Mouse (Mus musculus) MEL (cell line): ENCODE measurements around the gene Poc1b. TPM values are rescaled to one million over a fixed set of nuclear protein-coding genes. Genes with fewer than 3 reads are reported as not detected.
A peak's percentile ranks its signal among the peaks of the same experiment; 100 is the strongest.

Experiments
- DNase-seq: peaks from one replicate; pipeline ENCODE4 v3.0.0; 2011; ENCODE audit warnings: low read depth, low spot score
- H3K27ac ChIP-seq: 2 replicates; pipeline ENCODE4 v1.5.1; 2012; ENCODE audit warnings: low read depth, mild to moderate bottlenecking, control low read depth, low read length, moderate library complexity; ENCODE audit not compliant: control insufficient read depth
- H3K27me3 ChIP-seq, 2 experiments: fragments of 150-350 bp in 1 of 2; sonication (generic) in 1 of 2; 2 replicates each; pipeline ENCODE4 v1.6.1; 2012; ENCODE audit warnings: low read length in 2 of 2, mild to moderate bottlenecking in 2 of 2, improper control_type of control experiment in 1 of 2, moderate library complexity in 1 of 2; ENCODE audit not compliant: insufficient read depth in 2 of 2, control insufficient read depth in 1 of 2
- H3K36me3 ChIP-seq, 2 experiments: 2 replicates each; pipeline ENCODE4 v1.6.1; 2012 to 2014; ENCODE audit warnings: low read length in 2 of 2, improper control_type of control experiment in 1 of 2, inconsistent platforms in 1 of 2, mild to moderate bottlenecking in 1 of 2; ENCODE audit not compliant: insufficient read depth in 2 of 2, control insufficient read depth in 1 of 2
- H3K4me1 ChIP-seq, 2 experiments: fragments of 150-350 bp in 1 of 2; sonication (generic) in 1 of 2; 2 replicates each; pipeline ENCODE4 v1.6.1; 2012; ENCODE audit warnings: low read length in 2 of 2, improper control_type of control experiment in 1 of 2, mild to moderate bottlenecking in 1 of 2; ENCODE audit not compliant: insufficient read depth in 2 of 2, control insufficient read depth in 1 of 2
- H3K4me3 ChIP-seq, 2 experiments: fragments of 150-350 bp in 1 of 2; sonication (generic) in 1 of 2; 2 replicates each; pipeline ENCODE4 v1.5.1; 2012; ENCODE audit warnings: low read depth in 2 of 2, low read length in 2 of 2, mild to moderate bottlenecking in 2 of 2, moderate library complexity in 2 of 2, control low read depth in 1 of 2, improper control_type of control experiment in 1 of 2; ENCODE audit not compliant: control insufficient read depth in 1 of 2, insufficient read depth in 1 of 2
- H3K79me2 ChIP-seq: 2 replicates; pipeline ENCODE4 v1.6.1; 2012; ENCODE audit warnings: mild to moderate bottlenecking, low read length, moderate library complexity; ENCODE audit not compliant: control insufficient read depth, poor library complexity, insufficient read depth
- H3K9ac ChIP-seq: 2 replicates; pipeline ENCODE4 v1.6.1; 2012; ENCODE audit warnings: low read depth, mild to moderate bottlenecking, control low read depth, low read length, moderate library complexity; ENCODE audit not compliant: control insufficient read depth, poor library complexity, severe bottlenecking
- H3K9me3 ChIP-seq: fragments of 150-350 bp; sonication (generic); replicated peaks from 2 replicates; pipeline ENCODE4 v1.6.1; 2012; ENCODE audit warnings: mild to moderate bottlenecking, low read length, improper control_type of control experiment, moderate library complexity; ENCODE audit not compliant: insufficient read depth
- CHD1 ChIP-seq: IDR thresholded peaks from 2 replicates; pipeline ENCODE4 v1.6.1; 2012; ENCODE audit warnings: low read depth, mild to moderate bottlenecking, inconsistent platforms, low read length, improper control_type of control experiment
- CHD2 ChIP-seq: IDR thresholded peaks from 2 replicates; pipeline ENCODE4 v1.6.1; 2011; ENCODE audit warnings: low read length, improper control_type of control experiment
- E2F4 ChIP-seq: IDR thresholded peaks from 2 replicates; pipeline ENCODE4 v1.6.1; 2011; ENCODE audit warnings: low read depth, low read length, improper control_type of control experiment, borderline replicate concordance
- EP300 ChIP-seq, 2 experiments: IDR thresholded peaks; 2 replicates each; pipeline ENCODE4 v1.6.1; 2011; ENCODE audit warnings: improper control_type of control experiment in 2 of 2, low read length in 2 of 2, low read depth in 1 of 2, mild to moderate bottlenecking in 1 of 2
- ETS1 ChIP-seq: IDR thresholded peaks from 2 replicates; pipeline ENCODE4 v1.6.1; 2012; ENCODE audit warnings: low read depth, mild to moderate bottlenecking, inconsistent platforms, low read length, improper control_type of control experiment, moderate library complexity
- MEF2A ChIP-seq: IDR thresholded peaks from 2 replicates; pipeline ENCODE4 v1.6.1; 2014; ENCODE audit warnings: low read depth, mild to moderate bottlenecking, inconsistent platforms, low read length, improper control_type of control experiment; ENCODE audit not compliant: poor library complexity, insufficient replicate concordance, severe bottlenecking; ENCODE audit errors: extremely low read depth
- POLR2AphosphoS5 ChIP-seq: IDR thresholded peaks from 2 replicates; pipeline ENCODE4 v1.6.1; 2012; ENCODE audit warnings: low read depth, borderline replicate concordance, mild to moderate bottlenecking, inconsistent platforms, low read length, moderate library complexity, mixed read lengths
- RAD21 ChIP-seq: IDR thresholded peaks from 2 replicates; pipeline ENCODE4 v1.6.1; 2011; ENCODE audit warnings: mild to moderate bottlenecking, low read depth, low read length, improper control_type of control experiment
- SIN3A ChIP-seq: IDR thresholded peaks from 2 replicates; pipeline ENCODE4 v1.6.1; 2012; ENCODE audit warnings: low read length, improper control_type of control experiment, inconsistent platforms
- TAL1 ChIP-seq: IDR thresholded peaks from 2 replicates; pipeline ENCODE4 v1.6.1; 2012; ENCODE audit warnings: mild to moderate bottlenecking, inconsistent platforms, low read length, moderate library complexity, mixed read lengths
- TBP ChIP-seq: IDR thresholded peaks from 2 replicates; pipeline ENCODE4 v1.8.0; 2011; ENCODE audit warnings: low read depth, low read length, improper control_type of control experiment
- ZNF384 ChIP-seq: IDR thresholded peaks from 2 replicates; pipeline ENCODE4 v1.6.1; 2012; ENCODE audit warnings: low read depth, mild to moderate bottlenecking, inconsistent platforms, low read length, improper control_type of control experiment
- polyA plus RNA-seq, 2 experiments: library from polyadenylated mRNA; stranded (reverse) in 1 of 2; unstranded in 1 of 2; fragments of >175 nt in 1 of 2; fragments of >200 nt in 1 of 2; gene quantifications; 2 replicates each; pipeline versions ENCODE4 v1.2.1 to v1.2.4; 2012; ENCODE audit warnings: low replicate concordance in 2 of 2, low read depth in 1 of 2; ENCODE audit not compliant: insufficient read length in 2 of 2, insufficient read depth in 1 of 2, missing spikeins in 1 of 2
- total RNA-seq: library from RNA; depleted of rRNA; stranded (reverse); fragments of 300-350 nt; gene quantifications from 2 replicates; pipeline ENCODE4 v1.2.3, GENCODE M21; 2012

The Poc1b gene
- total and polyA plus RNA-seq, 3 experiments = 3.3 to 15.3 TPM; not detected in 1

DNA sequence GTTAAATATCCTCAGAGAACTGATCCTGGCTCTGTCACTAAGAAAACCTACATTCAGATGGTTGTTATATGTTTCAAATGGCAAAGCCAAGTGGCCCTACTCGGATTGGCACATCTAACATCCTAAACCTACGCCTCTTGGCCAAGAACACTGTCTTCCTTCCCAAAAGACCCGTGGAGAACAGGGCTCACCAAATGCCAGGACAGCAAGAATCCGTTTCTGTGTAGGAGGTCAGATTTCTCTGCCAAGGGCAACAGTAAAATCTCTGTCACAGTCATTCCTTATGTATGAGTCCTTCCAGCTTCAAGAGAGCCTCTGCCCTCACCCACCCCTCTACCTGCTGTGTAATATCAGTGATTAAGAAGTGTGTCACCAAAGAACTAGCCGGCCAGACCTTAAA lies 44.3 kb upstream of the Poc1b start:
- Histone ChIP-seq H3K36me3 (no peaks in the 10 kb centered on the region), H3K9me3 (no peaks in the 10 kb centered on the region), H3K4me1 (no peaks in the 10 kb centered on the region), H3K9ac (no peak overlapping the region), H3K79me2 (no peaks in the 10 kb centered on the region), H3K27ac (no peak overlapping the region), H3K27me3 (no peaks in the 10 kb centered on the region), H3K4me3 (no peak overlapping the region)
- no peak for DNase-seq
- TF ChIP-seq EP300 (IDR thresholded peaks at IDR 0.05; ENCODE audit: low read depth in 1 of 2, low read length in 2 of 2) (no peak), SIN3A (no peak), MEF2A (no peak), TAL1 (no peak), ETS1 (no peak), CHD1 (no peak)
- TF ChIP-seq, all 39 proteins: peak for 0

DNA sequence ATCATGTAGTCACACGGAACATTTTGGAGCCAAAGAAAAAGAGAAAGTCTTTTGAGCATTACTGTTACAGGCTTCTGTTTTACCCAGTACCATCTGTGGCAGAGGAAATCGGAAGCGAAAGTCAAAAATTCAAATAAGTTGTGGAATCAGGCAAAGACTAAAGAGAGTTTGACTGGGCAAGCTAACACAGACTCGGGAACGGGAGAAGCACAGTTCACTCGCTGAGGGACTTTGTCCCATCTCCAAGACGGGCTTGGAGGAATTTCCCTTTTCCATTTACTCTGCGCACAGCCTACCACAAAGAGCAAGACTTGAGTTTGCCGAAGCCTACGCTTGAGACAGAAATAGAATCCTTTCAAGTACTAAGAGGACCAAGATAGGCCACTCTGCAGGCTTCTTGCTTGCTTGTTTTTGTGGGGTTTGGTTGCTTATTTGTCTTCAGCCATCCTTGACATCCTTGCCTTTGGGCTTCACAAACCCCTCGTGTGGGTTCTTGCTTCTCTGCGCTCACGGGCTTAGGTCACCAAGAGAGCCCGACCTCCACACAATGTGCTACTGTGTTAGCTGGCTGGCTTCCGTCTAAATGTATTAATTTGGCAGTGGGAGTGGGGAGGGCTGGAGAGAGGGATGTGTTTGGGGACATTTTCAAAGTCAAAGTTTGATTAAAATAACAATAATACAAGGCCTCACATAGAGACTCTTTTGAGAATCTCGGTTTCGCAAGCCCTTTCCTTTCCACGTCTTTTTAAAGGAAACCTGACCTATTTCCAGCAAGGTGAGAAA lies 30.5 kb upstream of the Poc1b start:
- DNase-seq = no peak
- peaks cover 0 to 4% of the 10 kb centered on the region in 2 experiments; a peak in 1 of 4 replicates for H3K4me1 ChIP-seq
- no peak overlapping the region for H3K9ac ChIP-seq
- H3K4me3 ChIP-seq = no peak overlapping the region
- peaks cover 0 to 5% of the 10 kb centered on the region in 2 experiments; a peak in 2 of 4 replicates for H3K36me3 ChIP-seq
- no peaks in the 10 kb centered on the region for H3K27me3 ChIP-seq
- TF ChIP-seq E2F4 (no peak), ZNF384 (no peak), CHD2 (no peak)
- H3K27ac ChIP-seq = no peak overlapping the region
- no peaks in the 10 kb centered on the region for H3K9me3 ChIP-seq
- no peaks in the 10 kb centered on the region for H3K79me2 ChIP-seq

DNA sequence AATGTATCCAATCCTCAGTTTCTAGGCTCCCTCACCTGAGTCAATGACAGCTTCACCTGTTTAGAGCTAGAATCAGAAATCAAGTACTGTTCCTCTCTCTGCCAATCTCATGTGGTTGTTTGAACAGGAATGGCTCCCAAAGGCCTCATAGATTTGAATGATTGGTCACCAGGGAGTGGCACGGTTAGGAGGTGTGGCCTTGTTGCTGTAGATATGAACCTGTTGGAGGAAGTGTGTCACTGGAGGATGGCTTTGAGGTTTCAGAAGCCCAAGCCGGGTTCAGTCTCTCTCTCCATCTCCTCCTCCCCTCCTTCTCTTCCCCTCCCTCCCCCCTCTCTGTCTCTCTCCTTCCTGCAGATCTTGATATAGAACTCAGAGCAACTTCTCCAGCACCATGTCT lies 28.2 kb upstream of the Poc1b start:
- no peaks in the 10 kb centered on the region for H3K9me3 ChIP-seq
- peak; percentile 40 for DNase-seq
- no peaks in the 10 kb centered on the region for H3K27me3 ChIP-seq
- H3K36me3 ChIP-seq = peaks cover 0 to 11% of the 10 kb centered on the region in 2 experiments; a peak in 2 of 4 replicates
- H3K79me2 ChIP-seq = no peaks in the 10 kb centered on the region
- H3K4me3 ChIP-seq = no peak overlapping the region
- H3K9ac ChIP-seq = no peak overlapping the region
- peaks cover 0 to 11% of the 10 kb centered on the region in 2 experiments; a peak in 2 of 4 replicates for H3K4me1 ChIP-seq
- no peak overlapping the region for H3K27ac ChIP-seq
- TF ChIP-seq TBP (no peak), RAD21 (no peak), CHD1 (no peak), POLR2AphosphoS5 (no peak)
- TF ChIP-seq, all 39 proteins: peak for 0
